Mouse (Mus musculus) embryonic facial prominence, embryonic 11.5 days (tissue): ENCODE results near the gene Fnbp1. TPM values are rescaled to one million over a fixed set of nuclear protein-coding genes. Genes with fewer than 3 reads are reported as not detected.
A peak's percentile ranks its signal among the peaks of the same experiment; 100 is the strongest.

ENCODE experiments used
- ATAC-seq: fragments of 200-750 bp; cut with Nextera tagmentation; replicated peaks from 2 replicates; pipeline ENCODE4 v1.8.0; 2017; ENCODE audit warnings: low read depth; ENCODE audit not compliant: insufficient number of reproducible peaks, low FRiP score, low TSS enrichment
- DNase-seq: peaks from one replicate; pipeline ENCODE4 v3.0.0-alpha.2; 2015; ENCODE audit warnings: low spot score
- H3K27ac ChIP-seq: fragments of 300-500 bp; sonication (generic); replicated peaks from 2 replicates; pipeline ENCODE4 v1.5.1; 2014; ENCODE audit warnings: mild to moderate bottlenecking, low read depth, low read length, control low read depth
- H3K27me3 ChIP-seq: fragments of 300-500 bp; sonication (generic); 2 replicates; pipeline ENCODE4 v1.6.1; 2014; ENCODE audit warnings: mild to moderate bottlenecking, low read length, moderate library complexity, mixed read lengths; ENCODE audit not compliant: control insufficient read depth, insufficient read depth
- H3K36me3 ChIP-seq: fragments of 300-500 bp; sonication (generic); replicated peaks from 2 replicates; pipeline ENCODE4 v1.6.1; 2014; ENCODE audit warnings: low read depth, mild to moderate bottlenecking, low read length, moderate library complexity, mixed read lengths; ENCODE audit not compliant: control insufficient read depth, insufficient read depth
- H3K4me1 ChIP-seq: fragments of 300-500 bp; sonication (generic); 2 replicates; pipeline ENCODE4 v1.6.1; 2014; ENCODE audit warnings: low read length, mixed read lengths; ENCODE audit not compliant: control insufficient read depth, insufficient read depth
- H3K4me2 ChIP-seq: fragments of 300-500 bp; sonication (generic); 2 replicates; pipeline ENCODE4 v1.6.1; 2014; ENCODE audit warnings: low read depth, mild to moderate bottlenecking, control low read depth, low read length, moderate library complexity
- H3K4me3 ChIP-seq: fragments of 300-500 bp; sonication (generic); 2 replicates; pipeline ENCODE4 v1.5.1; 2014; ENCODE audit warnings: low read depth, low read length, control low read depth
- H3K9ac ChIP-seq: fragments of 300-500 bp; sonication (generic); replicated peaks from 2 replicates; pipeline ENCODE4 v1.6.1; 2014; ENCODE audit warnings: mild to moderate bottlenecking, control low read depth, low read length
- H3K9me3 ChIP-seq: fragments of 300-500 bp; sonication (generic); replicated peaks from 2 replicates; pipeline ENCODE4 v1.6.1; 2016; ENCODE audit warnings: mild to moderate bottlenecking, low read length, inconsistent platforms, mixed read lengths; ENCODE audit not compliant: control insufficient read depth
- WGBS: fragments of 180-500 bp; shearing (Covaris S2); extraction: QIAGEN DNeasy Blood & Tissue Kit; methylation state at CpG from one replicate; pipeline ENCODE4 v1.1.7; 2014; 5-methylcytosine and 5-hydroxymethylcytosine counted together
- polyA plus RNA-seq: library from polyadenylated mRNA; unstranded; fragments of >200 nt; fragmentation: Nextera tagmentation; extraction: Ambion mirVana; gene quantifications from 2 replicates; pipeline ENCODE4 v1.2.1, GENCODE M21; 2014

Fnbp1 gene
- polyA plus RNA-seq, 1 experiment from 2014 or later, result 17.9 TPM

DNA sequence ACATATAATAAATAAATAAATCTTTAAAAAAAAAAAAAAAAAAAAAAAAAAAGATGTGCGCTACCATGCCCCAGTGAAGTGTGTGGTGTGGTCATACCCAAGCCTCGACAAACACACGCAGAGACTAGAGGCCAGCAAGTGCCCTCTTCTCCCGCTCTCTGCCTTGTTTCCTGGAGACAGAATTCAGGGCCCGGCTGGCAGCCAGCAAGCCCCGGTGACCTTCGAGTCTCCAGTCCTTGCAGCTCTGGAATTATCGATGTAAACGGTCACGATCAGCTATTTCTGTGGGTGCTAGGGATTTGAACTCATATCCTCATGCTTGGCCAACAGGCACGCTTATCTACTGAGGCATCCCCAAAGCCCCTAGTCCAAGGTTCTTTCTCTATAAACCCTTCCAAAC lies 43.2 kb downstream of the Fnbp1 start:
- H3K9me3 ChIP-seq, result no peaks in the 10 kb centered on the region
- H3K4me2 ChIP-seq, result no peak overlapping the region
- no peak overlapping the region for H3K27ac ChIP-seq
- no peaks in the 10 kb centered on the region for H3K4me1 ChIP-seq
- H3K27me3 ChIP-seq, result no peaks in the 10 kb centered on the region
- no peaks in the 10 kb centered on the region; the same call in 1 of the 2 replicates for H3K36me3 ChIP-seq
- DNase-seq (no peak), ATAC-seq (no peak)
- WGBS, result 92% methylated on average over 11 of the region's 11 CpGs
- H3K9ac ChIP-seq, result no peak overlapping the region
- H3K4me3 ChIP-seq, result no peak overlapping the region

DNA sequence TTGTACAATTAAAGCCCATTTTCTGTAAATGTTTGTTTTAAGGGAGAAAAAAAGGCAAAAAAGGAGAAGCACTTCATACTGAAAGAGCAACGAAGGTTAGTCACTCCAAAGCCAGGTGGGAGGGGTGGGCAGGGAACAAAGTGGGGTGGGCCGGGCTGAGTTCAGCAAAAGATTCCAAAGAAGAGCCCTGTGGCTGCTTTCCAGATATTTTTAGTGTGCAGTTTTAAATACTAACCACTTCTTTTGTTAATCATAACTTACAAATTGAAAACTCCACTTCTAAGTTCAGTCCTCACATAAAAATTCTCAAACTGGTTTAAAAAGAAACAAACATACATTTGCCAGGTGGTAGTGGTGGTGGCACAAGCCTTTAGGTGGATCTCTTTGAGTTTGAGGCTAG lies 44.5 kb downstream of the Fnbp1 start:
- ATAC-seq (no peak), DNase-seq (no peak)
- H3K4me1 ChIP-seq, result no peaks in the 10 kb centered on the region
- no peak overlapping the region for H3K4me3 ChIP-seq
- H3K4me2 ChIP-seq, result no peak overlapping the region
- H3K9ac ChIP-seq, result no peak overlapping the region
- no peaks in the 10 kb centered on the region for H3K27me3 ChIP-seq
- no peaks in the 10 kb centered on the region for H3K9me3 ChIP-seq
- WGBS, result 86% methylated on average over 2 of the region's 2 CpGs
- no peaks in the 10 kb centered on the region; the same call in 1 of the 2 replicates for H3K36me3 ChIP-seq
- H3K27ac ChIP-seq, result no peak overlapping the region

DNA sequence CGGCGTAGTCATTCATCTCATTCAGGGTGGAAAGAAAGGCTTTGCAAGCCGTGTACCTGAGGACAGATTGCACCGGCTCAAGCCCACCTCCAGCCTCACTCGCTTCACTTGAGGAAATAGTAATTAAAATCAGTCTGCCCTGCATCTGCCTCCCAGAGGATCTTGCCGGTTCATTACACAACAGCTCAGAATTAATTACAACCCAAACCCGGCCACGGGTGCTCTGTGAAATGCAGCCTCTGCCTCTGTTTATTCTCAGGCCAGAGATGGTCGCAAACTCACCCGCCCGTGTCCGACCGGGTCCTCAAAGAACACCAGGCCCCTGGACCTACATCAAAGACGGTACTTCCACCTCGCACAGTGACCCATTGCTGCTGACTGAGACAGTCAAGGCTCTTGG lies 45.7 kb downstream of the Fnbp1 start:
- no peak for ATAC-seq
- no peak overlapping the region for H3K4me2 ChIP-seq
- 89% methylated on average over 15 of the region's 15 CpGs for WGBS

DNA sequence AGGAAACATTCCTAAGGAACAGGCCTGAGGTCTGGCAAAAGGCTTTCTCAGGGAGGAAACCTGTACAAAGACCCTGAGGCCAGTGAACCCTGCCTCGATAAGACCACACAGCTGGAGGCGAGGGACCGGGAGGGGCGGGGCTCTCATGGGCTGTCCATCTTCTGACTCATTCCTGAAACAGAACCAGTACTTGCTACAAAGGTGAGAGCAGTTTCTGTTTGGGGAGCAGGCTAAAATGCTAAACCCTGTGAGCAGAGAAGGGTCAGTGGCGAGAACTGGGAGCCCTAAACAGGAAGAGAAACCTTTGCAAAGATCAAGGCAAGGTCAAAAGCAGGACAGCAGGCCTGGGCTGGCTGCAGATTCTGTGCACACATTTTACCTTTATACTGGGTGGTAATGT lies 47.2 kb downstream of the Fnbp1 start:
- Histone ChIP-seq H3K27me3 (no peaks in the 10 kb centered on the region), H3K9ac (no peak overlapping the region), H3K9me3 (no peaks in the 10 kb centered on the region), H3K4me2 (no peak overlapping the region), H3K4me1 (no peaks in the 10 kb centered on the region), H3K4me3 (no peak overlapping the region), H3K27ac (no peak overlapping the region), H3K36me3 (no peaks in the 10 kb centered on the region)
- ATAC-seq (no peak), DNase-seq (no peak)
- WGBS, result 46% methylated on average over 5 of the region's 5 CpGs

More for the DNA sequence above, 45.7 kb downstream of the Fnbp1 start:
- Histone ChIP-seq H3K9me3 (no peaks in the 10 kb centered on the region), H3K36me3 (no peaks in the 10 kb centered on the region; the same call in 1 of the 2 replicates), H3K27ac (no peak overlapping the region), H3K4me3 (no peak overlapping the region), H3K27me3 (no peaks in the 10 kb centered on the region), H3K9ac (no peak overlapping the region), H3K4me1 (no peaks in the 10 kb centered on the region)
- DNase-seq, result no peak

DNA sequence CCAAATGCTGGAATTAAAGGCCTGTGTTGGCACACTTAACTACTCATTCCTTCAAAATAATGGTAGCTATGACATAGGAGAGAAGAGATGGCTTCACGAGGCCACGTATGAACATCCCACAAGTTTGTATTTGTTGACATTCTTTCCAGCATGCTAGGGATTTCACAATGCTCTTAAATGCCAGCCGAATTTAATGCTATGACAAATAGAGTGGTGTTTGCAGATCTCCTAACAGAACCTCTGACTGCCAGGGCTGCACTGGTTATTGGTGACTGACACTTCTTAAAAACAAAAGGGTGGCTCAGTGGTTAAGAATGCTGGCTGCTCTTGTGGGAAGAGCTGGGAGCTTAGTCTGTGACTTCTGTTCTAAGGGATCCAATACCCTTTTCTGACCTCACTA lies 48.9 kb downstream of the Fnbp1 start:
- Histone ChIP-seq H3K9ac (no peak overlapping the region), H3K27me3 (no peaks in the 10 kb centered on the region), H3K9me3 (no peaks in the 10 kb centered on the region), H3K36me3 (no peaks in the 10 kb centered on the region), H3K4me2 (no peak overlapping the region), H3K4me1 (peaks cover 4% of the 10 kb centered on the region; the same call in 1 of the 2 replicates), H3K4me3 (no peak overlapping the region), H3K27ac (no peak overlapping the region)
- ATAC-seq, result no peak
- no peak for DNase-seq
- WGBS, result 93% methylated on average over 3 of the region's 3 CpGs

DNA sequence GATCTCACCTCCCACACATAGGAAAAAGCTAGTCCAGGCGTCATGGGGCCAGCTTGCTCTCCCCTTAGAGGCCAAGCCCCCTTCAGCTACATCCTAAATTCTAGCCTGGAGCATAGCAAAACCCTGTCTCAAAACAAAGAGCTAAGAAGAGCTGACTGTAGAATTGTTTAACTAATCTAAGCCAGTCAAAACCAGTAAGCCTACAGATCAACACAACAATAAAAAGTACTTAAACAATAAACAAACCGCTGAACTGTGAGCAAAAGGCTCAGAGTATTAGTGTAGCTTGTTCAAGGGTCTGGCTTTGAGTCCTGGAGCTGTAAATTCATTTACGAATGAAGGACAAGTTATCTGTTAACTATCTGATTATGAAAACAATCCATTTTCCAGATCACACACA lies 50.6 kb downstream of the Fnbp1 start:
- Histone ChIP-seq H3K27me3 (no peaks in the 10 kb centered on the region), H3K4me3 (no peak overlapping the region), H3K9me3 (no peaks in the 10 kb centered on the region), H3K4me2 (no peak overlapping the region), H3K4me1 (peaks cover 4% of the 10 kb centered on the region; the same call in 1 of the 2 replicates), H3K36me3 (no peaks in the 10 kb centered on the region), H3K9ac (no peak overlapping the region), H3K27ac (no peak overlapping the region)
- 62% methylated on average over 3 of the region's 3 CpGs for WGBS
- ATAC-seq, result no peak
- DNase-seq, result no peak

DNA sequence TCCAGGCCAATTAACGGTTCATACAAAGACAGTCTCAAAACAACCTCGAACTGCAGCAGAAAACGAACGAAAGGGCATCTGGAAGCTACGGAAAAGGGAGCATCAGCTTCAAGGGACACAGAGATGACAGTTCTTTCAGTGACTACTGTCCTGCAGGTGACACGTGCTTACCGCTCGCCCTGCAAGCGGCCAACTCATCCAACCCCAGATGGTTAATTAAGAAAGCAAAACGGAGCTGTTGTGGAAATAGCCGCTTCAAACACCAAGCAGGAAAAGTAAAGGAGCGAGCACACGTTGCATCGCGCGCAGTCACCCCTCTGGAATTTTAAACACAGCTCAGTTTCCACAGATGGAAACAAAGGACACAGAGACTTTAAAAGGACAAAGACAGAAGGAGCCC lies 52.2 kb downstream of the Fnbp1 start:
- no peak overlapping the region for H3K4me3 ChIP-seq
- H3K4me1 ChIP-seq, result peaks cover 4% of the 10 kb centered on the region; the same call in 1 of the 2 replicates
- 70% methylated on average over 16 of the region's 16 CpGs for WGBS
- no peaks in the 10 kb centered on the region for H3K36me3 ChIP-seq
- H3K27me3 ChIP-seq, result no peaks in the 10 kb centered on the region
- 0 out of 2 replicates have a peak overlapping the region, but pooled peaks have one; percentile 4 for H3K9ac ChIP-seq
- H3K4me2 ChIP-seq, result no peak overlapping the region
- DNase-seq (no peak), ATAC-seq (no peak)
- no peak overlapping the region for H3K27ac ChIP-seq
- H3K9me3 ChIP-seq, result no peaks in the 10 kb centered on the region

DNA sequence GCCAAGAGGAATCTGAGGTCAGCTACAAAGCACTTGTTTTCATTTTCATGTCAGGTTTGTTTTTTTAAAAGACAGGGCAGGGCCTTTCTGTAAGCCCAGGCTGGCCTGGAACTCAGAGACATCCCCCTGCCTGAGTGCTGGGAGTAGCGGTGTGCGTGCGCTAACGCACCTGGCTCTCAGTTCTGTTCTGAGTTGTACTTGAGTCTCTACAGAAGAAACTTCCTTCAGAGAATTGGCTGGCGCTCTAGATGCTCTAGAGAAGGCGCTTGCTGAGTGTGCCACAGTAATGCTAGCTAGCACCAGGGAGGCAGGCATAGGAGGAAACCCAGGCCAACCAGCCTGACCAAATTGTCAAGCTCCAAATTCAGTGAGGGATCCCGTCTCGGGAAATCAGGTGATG lies 52.9 kb downstream of the Fnbp1 start:
- no peak for ATAC-seq
- no peak overlapping the region for H3K9ac ChIP-seq

More for the DNA sequence above, 52.9 kb downstream of the Fnbp1 start:
- Histone ChIP-seq H3K27me3 (no peaks in the 10 kb centered on the region), H3K36me3 (no peaks in the 10 kb centered on the region), H3K27ac (no peak overlapping the region), H3K9me3 (no peaks in the 10 kb centered on the region), H3K4me3 (no peak overlapping the region), H3K4me2 (no peak overlapping the region), H3K4me1 (peaks cover 4% of the 10 kb centered on the region; the same call in 1 of the 2 replicates)
- DNase-seq, result no peak
- 63% methylated on average over 8 of the region's 8 CpGs for WGBS
